Mouse (Mus musculus) limb, embryonic 14.5 days (tissue): Measurements from ENCODE around the gene Abcc4. TPM values are rescaled to one million over a fixed set of nuclear protein-coding genes. Genes with fewer than 3 reads are reported as not detected.

Experiments
- ATAC-seq: fragments of 200-750 bp; cut with Nextera tagmentation; 2 replicates; pipeline ENCODE4 v1.8.0; 2017; ENCODE audit warnings: low read depth, moderate number of reproducible peaks, moderate TSS enrichment; ENCODE audit not compliant: low FRiP score
- DNase-seq: peaks from one replicate; pipeline ENCODE4 v3.0.0-alpha.2; 2015; ENCODE audit warnings: low spot score
- H3K27ac ChIP-seq: fragments of 300-500 bp; sonication (generic); replicated peaks from 2 replicates; pipeline ENCODE4 v1.5.1; 2014; ENCODE audit warnings: low read depth, mild to moderate bottlenecking, low read length, moderate library complexity, mixed read lengths
- H3K27me3 ChIP-seq: fragments of 300-500 bp; sonication (generic); 2 replicates; pipeline ENCODE4 v1.6.1; 2014; ENCODE audit warnings: low read length, mixed read lengths; ENCODE audit not compliant: control insufficient read depth, insufficient read depth
- H3K36me3 ChIP-seq: fragments of 300-500 bp; sonication (generic); 2 replicates; pipeline ENCODE4 v1.6.1; 2014; ENCODE audit warnings: mild to moderate bottlenecking, low read length, moderate library complexity, mixed read lengths; ENCODE audit not compliant: control insufficient read depth, insufficient read depth
- H3K4me1 ChIP-seq: fragments of 300-500 bp; sonication (generic); 2 replicates; pipeline ENCODE4 v1.6.1; 2014; ENCODE audit warnings: antibody characterized with exemption, low read length, mixed read lengths; ENCODE audit not compliant: control insufficient read depth, insufficient read depth
- H3K4me2 ChIP-seq: fragments of 300-500 bp; sonication (generic); replicated peaks from 2 replicates; pipeline ENCODE4 v1.6.1; 2014; ENCODE audit warnings: low read depth, mild to moderate bottlenecking, low read length, moderate library complexity; ENCODE audit not compliant: severe bottlenecking
- H3K4me3 ChIP-seq: fragments of 300-500 bp; sonication (generic); replicated peaks from 2 replicates; pipeline ENCODE4 v1.5.1; 2014; ENCODE audit warnings: low read length
- H3K9ac ChIP-seq: fragments of 300-500 bp; sonication (generic); 2 replicates; pipeline ENCODE4 v1.6.1; 2014; ENCODE audit warnings: mild to moderate bottlenecking, low read depth, low read length, moderate library complexity; ENCODE audit not compliant: severe bottlenecking
- H3K9me3 ChIP-seq: fragments of 300-500 bp; sonication (generic); 2 replicates; pipeline ENCODE4 v1.6.1; 2016; ENCODE audit warnings: low read length; ENCODE audit not compliant: control insufficient read depth
- POLR2A ChIP-seq: fragments of 200-500 bp; IDR thresholded peaks from 2 replicates; pipeline ENCODE4 v1.8.0; 2012; ENCODE audit warnings: inconsistent platforms, mild to moderate bottlenecking, moderate library complexity, borderline replicate concordance; ENCODE audit not compliant: insufficient read depth, insufficient read length; ENCODE audit errors: extremely low read depth
- WGBS: fragments of 180-500 bp; shearing (Covaris S2); extraction: QIAGEN DNeasy Blood & Tissue Kit; methylation state at CpG from one replicate; pipeline ENCODE4 v1.1.7; 2014; 5-methylcytosine and 5-hydroxymethylcytosine counted together
- polyA plus RNA-seq, 2 experiments: library from polyadenylated mRNA; depleted of rRNA in 1 of 2; stranded (reverse) in 1 of 2; unstranded in 1 of 2; fragments of >200 nt; fragmentation: Nextera tagmentation in 1 of 2; extraction: Ambion mirVana in 1 of 2; gene quantifications; 2 replicates each; pipeline versions ENCODE4 v1.2.1 to v1.2.3; 2012 to 2014

The Abcc4 gene
- polyA plus RNA-seq, 2 experiments, result 1.3 to 2.1 TPM

GRCm38 (mm10) chr14:118440155-118440554 lies 265.9 kb downstream of the Abcc4 start:
- H3K36me3 ChIP-seq, result no peaks in the 10 kb centered on the region
- no peak overlapping the region for H3K4me2 ChIP-seq
- H3K4me3 ChIP-seq, result no peak overlapping the region
- TF ChIP-seq POLR2A, result no peak
- H3K27me3 ChIP-seq, result peaks cover 64% of the 10 kb centered on the region
- DNase-seq, result no peak
- H3K27ac ChIP-seq, result no peak overlapping the region
- peaks cover 10% of the 10 kb centered on the region for H3K4me1 ChIP-seq
- WGBS, result 74% methylated on average over 8 of the region's 8 CpGs
- H3K9me3 ChIP-seq, result no peaks in the 10 kb centered on the region
- ATAC-seq, result no peak
- no peak overlapping the region for H3K9ac ChIP-seq

DNA sequence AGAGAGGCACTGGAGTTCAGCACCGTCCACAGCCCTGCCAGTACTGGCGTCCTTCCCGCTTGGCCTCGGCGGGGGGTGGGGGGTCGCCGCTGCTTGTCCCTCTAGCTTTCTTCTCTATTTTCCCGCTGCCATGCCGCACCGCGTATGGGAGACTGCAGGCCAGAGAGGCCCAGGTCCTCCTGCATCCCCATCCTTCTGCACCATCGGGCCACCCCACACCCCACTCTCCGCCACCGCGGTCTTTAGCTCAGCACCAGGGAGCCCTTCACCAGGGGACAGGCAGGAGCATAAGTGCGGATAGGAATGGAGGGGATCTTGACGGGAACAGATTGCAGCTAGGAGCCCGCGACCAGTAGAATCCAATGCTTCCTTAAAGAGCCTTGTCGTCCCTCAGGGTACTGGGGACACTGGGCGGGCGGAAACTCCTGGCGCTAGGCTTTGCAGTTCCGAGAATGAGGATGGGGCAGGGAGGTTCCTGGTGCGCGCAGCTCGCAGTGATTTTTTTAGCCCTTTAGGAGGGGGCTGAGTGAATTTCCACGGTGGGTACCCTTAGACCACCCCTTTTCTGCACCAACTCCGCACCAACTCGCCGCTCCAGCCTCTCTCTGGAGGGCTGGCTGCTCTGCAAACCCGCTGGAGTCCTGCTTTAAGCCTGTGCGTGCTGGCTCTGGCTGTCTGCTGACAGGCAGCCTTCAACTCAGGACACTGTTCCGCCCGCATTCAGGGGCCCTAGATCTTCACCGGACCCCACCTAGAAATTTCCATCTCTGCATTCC lies 268.7 kb downstream of the Abcc4 start:
- under 1% methylated on average over 29 of the region's 36 CpGs for WGBS
- Histone ChIP-seq H3K4me2 (peak overlapping the region; percentile 89), H3K9me3 (no peaks in the 10 kb centered on the region), H3K4me3 (peak overlapping the region; percentile 46), H3K4me1 (peaks cover 10% of the 10 kb centered on the region), H3K36me3 (no peaks in the 10 kb centered on the region), H3K9ac (peak overlapping the region; percentile 43), H3K27ac (no peak overlapping the region), H3K27me3 (peaks cover 75% of the 10 kb centered on the region)
- no peak for DNase-seq
- peak; percentile 48 for ATAC-seq
- TF ChIP-seq POLR2A, result no peak

GRCm38 (mm10) chr14:118436791-118437155 lies 269.2 kb downstream of the Abcc4 start:
- no peaks in the 10 kb centered on the region for H3K36me3 ChIP-seq
- H3K9ac ChIP-seq, result peak overlapping the region; percentile 43
- no peak overlapping the region for H3K27ac ChIP-seq
- H3K4me1 ChIP-seq, result peaks cover 10% of the 10 kb centered on the region
- H3K27me3 ChIP-seq, result peaks cover 69% of the 10 kb centered on the region
- DNase-seq (no peak), ATAC-seq (peak; percentile 57)
- peak overlapping the region; percentile 46 for H3K4me3 ChIP-seq
- WGBS, result 4% methylated on average over 27 of the region's 31 CpGs
- peak overlapping the region; percentile 89 for H3K4me2 ChIP-seq
- TF ChIP-seq POLR2A, result no peak
- no peaks in the 10 kb centered on the region for H3K9me3 ChIP-seq

GRCm38 (mm10) chr14:118435676-118436330 lies 270.2 kb downstream of the Abcc4 start:
- H3K4me2 ChIP-seq, result no peak overlapping the region
- no peaks in the 10 kb centered on the region for H3K9me3 ChIP-seq
- DNase-seq, result no peak
- H3K4me1 ChIP-seq, result peaks cover 10% of the 10 kb centered on the region
- TF ChIP-seq POLR2A, result no peak
- no peak overlapping the region for H3K9ac ChIP-seq
- H3K36me3 ChIP-seq, result no peaks in the 10 kb centered on the region
- WGBS, result 23% methylated on average over 12 of the region's 12 CpGs
- H3K4me3 ChIP-seq, result no peak overlapping the region
- ATAC-seq, result no peak
- H3K27ac ChIP-seq, result no peak overlapping the region
- H3K27me3 ChIP-seq, result peaks cover 60% of the 10 kb centered on the region

DNA sequence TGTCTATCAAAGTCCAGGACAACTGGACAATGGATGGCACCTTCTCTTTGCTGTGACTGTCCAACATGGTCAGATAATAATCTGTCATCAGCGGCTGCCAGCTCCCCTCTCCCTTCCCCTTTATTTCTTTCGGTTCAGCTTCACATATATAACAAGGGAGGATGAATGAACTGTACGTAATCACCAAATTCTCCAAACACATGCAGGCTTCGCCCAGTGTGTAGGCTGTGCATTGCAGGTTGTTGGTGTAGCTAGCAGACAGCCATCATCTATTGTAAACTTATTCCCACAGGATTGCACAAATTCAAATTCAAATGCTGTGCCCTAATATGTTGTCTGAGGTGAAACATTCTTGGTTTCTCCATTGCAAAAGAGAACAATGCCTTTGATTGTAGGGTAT lies 271.2 kb downstream of the Abcc4 start:
- TF ChIP-seq POLR2A, result no peak
- WGBS, result 77% methylated on average over 4 of the region's 4 CpGs
- no peak overlapping the region for H3K4me2 ChIP-seq
- H3K4me3 ChIP-seq, result no peak overlapping the region
- no peaks in the 10 kb centered on the region for H3K9me3 ChIP-seq
- H3K27me3 ChIP-seq, result peaks cover 57% of the 10 kb centered on the region
- H3K36me3 ChIP-seq, result no peaks in the 10 kb centered on the region
- ATAC-seq, result no peak
- no peak overlapping the region for H3K27ac ChIP-seq
- peaks cover 10% of the 10 kb centered on the region for H3K4me1 ChIP-seq
- H3K9ac ChIP-seq, result no peak overlapping the region
- no peak for DNase-seq
